Mouse (Mus musculus): ENCODE data around the gene Yif1a.

- TF ChIP-seq POLR2A (IDR thresholded peaks at IDR 0.05; ENCODE audit: insufficient read length, low read depth), result peak; percentile 14
- TF ChIP-seq E2F4 (IDR thresholded peaks at IDR 0.05; ENCODE audit: insufficient read depth), result no peak
- TF ChIP-seq POLR2AphosphoS2 (IDR thresholded peaks at IDR 0.05; ENCODE audit: insufficient read length, low read depth), result no peak
- peak in 1 of 3 experiments; percentile 0 for TF ChIP-seq MYOD1 (IDR thresholded peaks at IDR 0.05; ENCODE audit: control insufficient read depth in 1 of 3, insufficient read length in 2 of 3, low read depth in 2 of 3)
- no peak for TF ChIP-seq REST (IDR thresholded peaks at IDR 0.05; ENCODE audit: insufficient read depth, insufficient read length)
- TF ChIP-seq MAX (IDR thresholded peaks at IDR 0.05; ENCODE audit: low read depth), result no peak
- no peak for TF ChIP-seq USF1 (IDR thresholded peaks at IDR 0.05; ENCODE audit: low read depth)
- no peak for TF ChIP-seq SRF (IDR thresholded peaks at IDR 0.05; ENCODE audit: control insufficient read depth, insufficient read length, low read depth)
Measured at GRCm38 (mm10) chr19:5084834-5085144, 3.5 kb upstream of the Yif1a start.
